Mouse (Mus musculus) bone marrow macrophage, adult 2 months (primary cell): Measurements from ENCODE around the gene Lysmd2.

Experiments
- CTCF ChIP-seq: IDR thresholded peaks from 2 replicates; pipeline ENCODE4 v1.5.1; 2012; ENCODE audit warnings: low read depth, mild to moderate bottlenecking, low read length, moderate library complexity
- POLR2A ChIP-seq: IDR thresholded peaks from 2 replicates; pipeline ENCODE4 v1.6.1; 2012; ENCODE audit warnings: mild to moderate bottlenecking, low read depth, low read length, borderline replicate concordance

- TF ChIP-seq POLR2A (no peak), CTCF (no peak)
These were observed 26.2 kb upstream of the Lysmd2 start for GRCm38 (mm10) chr9:75599191-75599841.
